Mouse (Mus musculus): ENCODE data around the gene Igfals. TPM values are rescaled to one million over a fixed set of nuclear protein-coding genes. Genes with fewer than 3 reads are reported as not detected.

The Igfals gene
- 1 to 10 TPM in 1 of 2 experiments, under 1 TPM in 1; 0.84 to 1.5 TPM for total RNA-seq (2023)

DNA sequence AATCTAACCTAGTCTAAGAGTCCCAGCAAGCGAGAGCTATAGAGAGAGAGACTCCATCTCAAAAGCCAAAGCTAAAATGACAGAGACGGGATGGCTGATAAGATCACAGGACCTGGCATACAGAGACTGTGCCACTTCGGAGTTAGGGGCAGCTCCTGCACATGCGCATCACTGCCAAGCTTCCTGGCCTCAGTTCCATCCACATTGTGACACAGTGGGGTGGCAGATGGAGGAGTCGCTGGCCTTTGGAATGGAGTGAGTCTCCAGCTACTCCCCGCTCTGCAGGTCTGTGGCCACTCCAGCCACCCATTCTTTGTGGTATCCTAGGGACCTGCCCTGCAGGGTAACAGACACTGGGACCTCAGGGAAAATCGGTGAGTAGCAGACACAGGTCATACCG, at the start of gene Igfals:
Gene Igfals (plus strand): TSS at position 222 of the 400 bp plus-strand sequence.

GRCm38 (mm10) chr17:24839842-24840241, 26.0 kb upstream of the Igfals start, which contains the start of gene Hagh:
TSS of gene Hagh (plus strand) at chr17:24840143.

DNA sequence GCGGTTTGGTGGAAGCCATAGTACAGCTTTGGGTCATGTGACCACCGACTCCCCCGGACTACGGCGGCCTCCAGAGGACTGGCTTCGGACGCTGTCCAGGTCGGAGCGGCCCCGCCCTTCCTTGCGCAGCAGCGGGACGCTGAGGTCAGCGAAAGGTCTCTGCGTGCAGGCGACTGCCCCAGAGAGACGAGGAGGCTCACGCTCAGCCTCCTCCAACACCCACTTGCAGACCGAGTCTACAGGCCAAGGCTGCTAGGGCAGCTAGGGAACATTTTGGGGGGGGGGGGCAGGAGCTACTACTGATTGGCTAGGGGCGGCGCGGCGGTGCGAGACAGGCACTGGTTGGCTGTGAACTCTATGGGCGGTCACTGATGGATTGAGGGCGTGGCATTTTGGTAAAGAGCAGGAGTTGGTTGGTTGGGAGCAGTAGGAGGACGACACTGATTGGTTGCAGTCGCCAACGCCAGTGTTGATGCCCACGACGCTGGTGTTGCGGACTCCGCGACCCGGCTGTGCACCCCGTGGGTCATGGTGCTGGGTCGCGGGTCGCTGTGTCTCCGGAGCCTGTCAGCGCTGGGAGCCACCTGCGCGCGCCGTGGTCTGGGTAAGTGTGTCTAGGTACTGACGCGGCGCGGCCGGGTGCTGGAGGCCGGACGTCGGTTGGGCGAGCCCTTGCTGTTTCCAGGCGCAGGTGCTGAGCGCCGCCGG, 15.6 kb upstream of the Igfals start, which contains the start of gene Fahd1:
Gene Fahd1 (minus strand): TSS at position 300 of the 708 bp plus-strand sequence.

GRCm38 (mm10) chr17:24886134-24886931, 20.5 kb downstream of the Igfals start, which contains the start of the genes Nubp2 and Spsb3:
TSS of gene Nubp2 (minus strand) at chr17:24886349.
TSS of gene Spsb3 (plus strand) at chr17:24886643.

DNA sequence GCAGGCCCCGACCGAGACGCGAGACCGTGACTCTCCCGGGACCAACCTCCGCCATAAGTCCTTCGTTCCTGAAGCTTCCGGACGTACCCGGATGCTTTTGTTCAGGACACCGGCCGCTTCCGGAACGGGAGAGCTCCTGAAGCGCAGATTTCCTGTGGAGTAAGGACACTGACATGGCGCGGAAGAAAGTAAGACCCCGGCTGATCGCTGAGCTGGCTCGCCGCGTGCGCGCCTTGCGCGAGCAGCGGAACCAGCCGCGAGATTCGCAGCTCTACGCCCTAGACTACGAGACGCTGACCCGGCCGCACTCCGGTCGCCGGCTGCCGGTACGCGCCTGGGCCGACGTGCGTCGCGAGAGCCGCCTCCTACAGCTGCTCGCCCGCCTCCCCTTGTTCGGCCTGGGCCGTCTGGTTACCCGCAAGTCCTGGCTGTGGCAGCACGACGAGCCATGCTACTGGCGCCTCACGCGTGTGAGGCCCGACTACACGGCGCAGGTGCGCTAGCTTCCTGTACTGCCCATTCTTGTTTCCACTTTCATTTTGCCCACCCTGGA, 29.3 kb downstream of the Igfals start, which contains the start of the genes Eme2 and Mrps34:
Gene Eme2 (minus strand): TSS at position 93 of the 553 bp plus-strand sequence.
Gene Mrps34 (plus strand): TSS at position 122 of the 553 bp plus-strand sequence.

GRCm38 (mm10) chr17:24896241-24896992, 30.6 kb downstream of the Igfals start, which contains the start of gene Nme3:
TSS of gene Nme3 (plus strand) at chr17:24896500.

Other genes starting within 250 kb of the Igfals start
- 10 to 100 TPM; 68.8 to 75.5 TPM for gene Tsc2, start 233.4 kb upstream of the Igfals start, total RNA-seq (2023)
- 1 to 10 TPM; 1.7 to 2.5 TPM for gene Nthl1, start 233.3 kb upstream of the Igfals start, total RNA-seq (2023)
- gene Slc9a3r2, start 215.7 kb upstream of the Igfals start, total RNA-seq (2023): 1 to 10 TPM; 2.1 to 2.9 TPM
- gene Npw, start 207.5 kb upstream of the Igfals start, total RNA-seq (2023): not detected
- 10 to 100 TPM; 46.6 to 48.8 TPM for gene Zfp598, start 196.3 kb upstream of the Igfals start, total RNA-seq (2023)
- not detected for gene Syngr3, start 176.0 kb upstream of the Igfals start, total RNA-seq (2023)
- gene Gfer, start 169.8 kb upstream of the Igfals start, total RNA-seq (2023): 10 to 100 TPM; 15.5 to 18.1 TPM
- 1 to 10 TPM; 3.4 to 5.3 TPM for gene Noxo1, start 169.8 kb upstream of the Igfals start, total RNA-seq (2023)
- gene Tbl3, start 158.3 kb upstream of the Igfals start, total RNA-seq (2023): 10 to 100 TPM; 16.1 to 22.1 TPM
- not detected for gene Rnf151, start 147.9 kb upstream of the Igfals start, total RNA-seq (2023)
- gene Rps2, start 147.9 kb upstream of the Igfals start, total RNA-seq (2023): 100 to 1,000 TPM; 714 to 754 TPM
- gene Ndufb10, start 141.5 kb upstream of the Igfals start, total RNA-seq (2023): 100 to 1,000 TPM in 1 of 2 experiments, 10 to 100 TPM in 1; 70.4 to 102 TPM
- 1 to 10 TPM; 1.6 to 3.7 TPM for gene Rpl3l, start 138.2 kb upstream of the Igfals start, total RNA-seq (2023)
- 100 to 1,000 TPM; 740 to 885 TPM for gene Msrb1, start 129.4 kb upstream of the Igfals start, total RNA-seq (2023)
- not detected for gene Hs3st6, start 113.0 kb upstream of the Igfals start, total RNA-seq (2023)
- gene Meiob, start 61.7 kb upstream of the Igfals start, total RNA-seq (2023): not detected
- gene Hagh, start 25.9 kb upstream of the Igfals start, total RNA-seq (2023): 10 to 100 TPM; 46.8 to 63.2 TPM
- 1 to 10 TPM; 2.6 TPM for gene Fahd1, start 15.6 kb upstream of the Igfals start, total RNA-seq (2023)
- gene Nubp2, start 20.4 kb downstream of the Igfals start, total RNA-seq (2023): 10 to 100 TPM; 60.0 to 60.2 TPM
- 10 to 100 TPM; 26.4 to 26.5 TPM for gene Spsb3, start 20.6 kb downstream of the Igfals start, total RNA-seq (2023)
- gene Eme2, start 29.1 kb downstream of the Igfals start, total RNA-seq (2023): 10 to 100 TPM; 23.1 to 23.8 TPM
- 10 to 100 TPM; 22.5 to 29.5 TPM for gene Mrps34, start 29.1 kb downstream of the Igfals start, total RNA-seq (2023)
- gene Nme3, start 30.5 kb downstream of the Igfals start, total RNA-seq (2023): 10 to 100 TPM; 23.7 to 24.7 TPM
- 100 to 1,000 TPM; 122 to 126 TPM for gene Mapk8ip3, start 71.0 kb downstream of the Igfals start, total RNA-seq (2023)
- 10 to 100 TPM; 21.5 to 28.3 TPM for gene Jpt2, start 94.7 kb downstream of the Igfals start, total RNA-seq (2023)
- 10 to 100 TPM; 32.5 to 47.2 TPM for gene Cramp1l, start 149.8 kb downstream of the Igfals start, total RNA-seq (2023)
- gene Ift140, start 150.1 kb downstream of the Igfals start, total RNA-seq (2023): 10 to 100 TPM; 17.7 to 18.3 TPM
- not detected for gene Tmem204, start 217.6 kb downstream of the Igfals start, total RNA-seq (2023)
- 10 to 100 TPM; 14.6 to 15.3 TPM for gene Telo2, start 250.0 kb downstream of the Igfals start, total RNA-seq (2023)

Measured in monocyte, adult 59 days (primary cell).